Mouse (Mus musculus): Measurements from ENCODE around the gene Cryba1.
A peak's percentile ranks its signal among the peaks of the same experiment; 100 is the strongest.

Cryba1 gene

DNA sequence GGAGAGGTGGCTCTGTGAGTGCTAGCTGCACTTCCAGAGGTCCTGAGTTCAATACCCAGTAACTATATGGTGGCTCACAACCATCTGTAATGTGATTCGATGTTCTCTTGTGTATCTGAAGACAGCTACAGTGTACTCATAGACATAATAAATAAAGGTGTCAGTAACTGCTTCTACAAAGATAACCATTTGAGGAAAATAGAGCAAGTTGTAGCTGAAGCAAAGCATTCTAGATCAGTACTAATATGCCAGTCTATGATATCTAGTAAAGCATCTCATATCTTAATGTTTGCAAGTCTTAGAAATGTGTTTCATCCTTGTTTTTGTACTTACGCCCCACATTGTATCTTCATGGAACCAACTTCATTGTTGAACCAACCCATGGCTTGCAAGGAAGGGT is 6.0 kb downstream of the Cryba1 start:
- no peak for DNase-seq (ENCODE audit: low spot score in 2 of 2)

DNA sequence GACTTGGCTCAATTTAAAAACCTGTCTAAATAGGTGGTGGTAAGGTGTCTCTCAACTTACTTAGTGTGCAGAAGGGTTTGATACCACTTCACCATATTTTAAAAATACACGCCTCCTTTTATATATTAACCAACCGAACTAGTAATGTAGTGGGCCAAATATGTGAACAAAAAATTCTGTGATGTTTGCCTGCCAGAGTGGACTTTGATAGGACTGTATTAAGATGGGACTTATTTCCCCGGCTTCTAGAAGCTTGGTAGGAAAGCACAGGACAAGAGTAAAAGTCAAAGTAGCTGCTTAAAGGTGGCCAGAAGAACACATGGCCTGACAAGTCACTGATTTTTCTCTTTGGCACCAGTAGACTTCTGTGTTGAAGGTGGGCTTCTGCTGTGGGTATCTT is 11.3 kb downstream of the Cryba1 start:
- no peak for DNase-seq (ENCODE audit: low spot score in 2 of 2)

DNA sequence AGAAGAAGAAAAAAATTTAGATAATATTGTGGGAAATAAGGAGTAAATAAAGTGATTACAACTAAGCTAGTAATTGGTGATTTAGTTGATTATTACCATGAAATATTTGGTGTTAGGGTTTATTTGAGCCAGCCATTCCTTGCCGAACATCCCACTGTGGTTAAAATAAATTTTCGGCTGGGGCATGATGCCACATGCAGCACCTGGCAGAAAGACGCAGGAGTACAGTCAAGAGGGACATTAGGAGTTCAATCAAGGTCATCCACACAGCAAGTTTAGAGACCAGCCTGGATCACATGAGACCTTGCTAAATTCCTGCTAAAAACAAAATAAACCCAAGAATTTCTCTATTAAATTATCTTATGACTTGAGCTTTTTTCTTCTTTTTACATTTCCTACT is 16.0 kb downstream of the Cryba1 start:
- DNase-seq (ENCODE audit: low spot score in 2 of 2), result no peak

DNA sequence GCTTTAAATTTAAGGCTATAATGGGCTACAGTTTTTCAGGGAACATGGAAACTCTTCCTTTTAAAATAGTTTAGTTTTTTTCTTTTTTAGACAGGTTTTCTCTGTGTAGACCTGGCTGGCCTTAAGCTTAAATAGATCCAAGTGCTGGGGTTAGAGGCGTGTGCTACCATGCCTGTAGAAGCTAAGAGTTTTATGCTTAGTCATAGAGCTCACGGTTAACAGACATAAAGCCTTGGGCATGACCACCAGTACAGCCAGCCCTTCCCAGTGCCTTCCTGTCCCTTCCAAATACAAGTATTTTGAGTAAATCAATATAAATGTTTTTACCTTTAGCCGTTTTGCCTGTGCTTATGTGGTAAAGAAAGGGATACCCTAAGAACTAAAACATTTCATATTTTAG is 19.2 kb downstream of the Cryba1 start:
- no peak for DNase-seq (ENCODE audit: low spot score in 2 of 2)

DNA sequence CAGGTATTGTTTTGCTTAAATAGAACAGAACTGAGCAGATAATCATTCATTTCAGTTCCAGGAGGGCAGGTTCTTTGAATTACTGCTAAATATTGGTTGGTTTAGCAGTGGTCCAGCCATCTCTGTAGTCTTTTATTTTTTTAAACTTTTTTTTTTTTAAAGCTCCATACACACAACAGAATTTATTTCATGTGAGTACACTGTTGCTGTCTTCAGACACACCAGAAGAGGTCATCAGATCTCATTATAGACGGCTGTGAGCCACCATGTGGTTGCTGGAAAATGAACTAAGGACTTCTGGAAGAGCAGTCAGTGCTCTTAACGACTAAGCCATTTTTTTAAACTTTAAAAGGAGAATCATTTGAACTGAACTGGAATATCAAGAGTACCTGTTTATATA is 27.9 kb downstream of the Cryba1 start:
- no peak for DNase-seq (ENCODE audit: low spot score in 2 of 2)

DNA sequence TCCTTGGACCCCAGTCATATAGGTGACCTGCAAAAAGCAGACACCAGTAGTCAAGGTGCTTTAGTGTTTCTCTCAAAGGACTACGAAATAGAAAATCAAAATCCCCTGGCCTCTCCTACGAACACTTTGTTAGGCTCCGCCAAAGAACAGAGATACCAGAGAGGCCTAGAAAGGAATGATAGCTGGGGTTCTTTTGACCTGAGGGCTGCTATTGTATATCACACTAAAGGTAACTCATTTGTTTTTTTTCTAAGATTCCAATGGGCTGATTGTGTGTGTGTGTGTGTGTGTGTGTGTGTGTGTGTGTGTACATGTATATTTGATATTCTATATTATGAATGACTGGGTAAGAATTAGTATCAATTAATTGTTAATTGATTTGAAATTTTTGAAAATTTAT is 32.1 kb downstream of the Cryba1 start:
- DNase-seq (ENCODE audit: low spot score in 2 of 2), result no peak

DNA sequence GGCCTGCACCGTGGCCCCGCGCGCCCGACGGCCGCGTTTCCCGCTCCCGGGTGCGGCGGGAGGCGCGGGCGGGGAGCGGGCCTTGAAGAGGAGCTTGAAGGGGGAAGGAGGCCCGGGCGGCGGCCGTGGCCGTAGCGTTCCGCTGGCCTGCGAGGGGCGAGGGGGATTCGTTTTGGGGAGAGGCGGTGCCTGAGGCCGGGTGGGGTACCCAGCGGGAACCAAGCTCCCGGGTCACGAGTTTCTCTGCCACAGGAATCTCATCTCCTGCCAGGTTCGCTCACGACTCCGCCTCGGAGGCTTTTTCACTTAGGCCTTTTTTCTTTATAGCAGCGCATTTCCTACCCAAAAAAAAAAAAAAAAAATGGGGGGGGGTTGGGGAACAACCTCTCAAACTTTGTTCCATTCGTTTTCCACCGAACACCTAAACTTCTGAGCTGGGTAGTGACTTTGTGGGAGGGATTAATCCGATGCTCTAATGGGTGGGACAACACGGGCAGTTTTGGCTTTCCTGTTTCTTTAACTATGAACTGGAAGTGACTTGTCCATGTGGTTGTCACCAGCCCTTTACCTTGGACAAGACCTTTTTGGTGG is 37.4 kb downstream of the Cryba1 start:
- DNase-seq (ENCODE audit: low spot score in 2 of 2), result peak; percentile 6 to 16

DNA sequence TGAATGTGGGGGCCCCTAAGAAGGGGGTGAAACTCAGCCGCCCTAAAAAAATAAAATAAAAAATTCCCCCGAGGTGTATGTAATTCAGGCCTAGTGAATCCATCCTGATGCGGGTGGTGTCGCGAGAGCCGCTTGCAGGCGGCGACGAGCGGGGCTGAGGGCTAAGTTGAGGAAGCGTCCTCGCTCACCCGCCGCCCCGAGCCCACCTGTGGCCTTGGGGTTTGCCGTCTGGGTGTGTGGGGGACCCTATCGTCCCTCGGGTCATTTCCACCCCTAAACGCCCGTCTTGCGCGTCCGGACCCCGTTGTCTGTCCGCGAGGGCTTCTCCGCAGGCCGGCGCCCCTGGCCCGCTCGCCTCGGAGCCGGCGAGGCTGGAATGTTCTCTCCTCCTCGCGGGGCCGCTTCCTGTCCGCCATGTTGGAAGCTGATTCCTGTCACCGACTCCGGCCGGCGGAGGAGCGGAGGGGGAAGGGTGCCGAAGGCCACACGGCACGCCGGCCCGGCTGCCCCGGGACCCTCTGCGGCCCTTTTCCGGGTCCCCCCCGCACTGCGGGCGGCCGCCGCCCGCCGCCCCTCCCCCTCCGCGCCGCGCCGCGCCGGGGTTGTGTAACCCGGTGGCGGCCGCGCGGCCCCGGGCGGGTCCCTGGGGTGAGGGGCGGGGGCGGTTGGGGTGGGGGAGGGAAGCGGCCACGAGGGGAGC is 38.1 kb downstream of the Cryba1 start:
- peak; percentile 22 to 44 for DNase-seq (ENCODE audit: low spot score in 2 of 2)

DNA sequence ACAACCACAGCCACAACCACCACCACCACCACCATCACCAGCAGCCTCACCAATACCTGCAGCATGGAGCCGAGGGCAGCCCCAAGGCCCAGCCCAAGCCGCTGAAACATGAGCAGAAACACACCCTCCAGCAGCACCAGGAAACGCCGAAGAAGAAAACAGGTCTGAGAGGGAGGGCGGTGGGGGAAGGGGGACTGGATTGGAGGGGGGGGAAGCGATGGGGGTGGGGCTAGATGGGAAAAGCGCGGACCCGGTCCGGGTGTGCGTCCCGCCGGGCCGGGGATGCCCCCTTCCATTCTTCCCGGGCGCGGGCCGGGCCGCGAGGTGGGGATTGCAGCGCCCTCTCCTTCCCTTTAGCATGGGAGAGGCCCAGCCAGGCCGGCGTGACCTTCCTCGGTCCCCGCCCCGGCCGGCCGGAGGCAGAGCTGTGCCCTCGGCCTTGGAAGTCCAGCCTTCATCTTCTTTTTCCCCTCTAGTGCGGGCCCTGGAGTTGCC is 38.7 kb downstream of the Cryba1 start:
- DNase-seq (ENCODE audit: low spot score in 2 of 2), result peak; percentile 7 to 18

DNA sequence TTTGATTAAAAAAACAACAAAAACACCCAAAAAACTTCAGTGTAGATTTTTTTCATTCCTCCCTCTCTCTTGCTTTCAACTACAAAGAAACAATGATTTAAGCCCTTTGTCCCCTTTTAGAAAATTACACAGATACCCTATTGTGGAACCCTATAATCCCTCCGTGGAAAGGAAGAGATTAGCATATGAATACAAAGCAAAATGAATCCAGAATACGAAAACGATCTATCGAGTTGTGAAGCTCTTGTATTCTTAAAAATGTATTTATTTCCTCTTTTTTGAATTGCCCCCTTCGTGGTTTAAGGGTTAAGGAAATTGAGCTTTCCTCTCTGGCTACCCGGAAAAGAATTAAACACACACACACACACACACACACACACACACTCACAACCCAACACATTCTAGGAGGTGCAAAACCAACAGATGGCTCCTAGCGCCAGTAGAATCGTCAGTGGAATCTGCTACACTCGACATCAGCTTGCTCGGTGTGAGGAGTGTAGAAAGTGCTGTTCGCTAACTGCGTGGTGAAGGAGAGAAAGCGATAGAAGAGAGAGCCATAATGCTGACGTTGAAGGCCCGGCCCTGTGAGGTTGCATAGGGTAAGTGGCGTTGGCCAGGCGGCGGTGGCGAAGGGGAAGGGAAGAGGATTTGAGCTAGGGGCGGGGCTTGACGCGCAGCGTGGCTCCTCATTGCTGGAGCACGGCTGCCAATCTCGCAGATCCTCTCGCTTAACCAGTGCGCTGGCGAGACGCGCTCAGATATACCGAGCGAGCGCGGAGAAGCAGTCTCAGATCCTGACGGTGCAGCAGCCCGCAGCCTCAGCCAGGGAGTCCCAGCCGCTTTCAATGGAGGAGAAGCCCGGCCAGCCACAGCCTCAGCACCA is 39.5 kb downstream of the Cryba1 start, which contains the start of gene Nufip2:
Nufip2 (plus strand) TSS at position 773 of the 883 bp plus-strand sequence.
- peak; percentile 99 for DNase-seq (ENCODE audit: low spot score in 2 of 2)

DNA sequence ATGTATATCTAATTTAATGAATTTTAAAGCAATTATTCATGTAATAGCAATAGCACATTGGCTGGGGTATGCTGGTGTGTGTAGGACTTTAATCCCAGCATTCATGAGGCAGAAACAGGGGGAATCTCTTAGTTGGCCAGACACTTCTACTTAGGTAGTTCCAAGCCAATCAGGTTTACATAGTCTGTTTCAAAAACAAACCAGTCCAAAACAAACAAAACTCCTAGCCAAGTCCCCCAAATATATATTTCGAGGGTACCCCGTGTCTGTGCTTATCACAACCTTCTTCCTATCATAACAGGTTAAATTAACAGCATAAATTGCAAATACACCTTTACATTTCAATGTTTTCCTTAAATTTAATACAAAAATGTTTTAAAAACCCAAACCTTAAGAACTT is 40.2 kb downstream of the Cryba1 start:
- no peak for DNase-seq (ENCODE audit: low spot score in 2 of 2)

DNA sequence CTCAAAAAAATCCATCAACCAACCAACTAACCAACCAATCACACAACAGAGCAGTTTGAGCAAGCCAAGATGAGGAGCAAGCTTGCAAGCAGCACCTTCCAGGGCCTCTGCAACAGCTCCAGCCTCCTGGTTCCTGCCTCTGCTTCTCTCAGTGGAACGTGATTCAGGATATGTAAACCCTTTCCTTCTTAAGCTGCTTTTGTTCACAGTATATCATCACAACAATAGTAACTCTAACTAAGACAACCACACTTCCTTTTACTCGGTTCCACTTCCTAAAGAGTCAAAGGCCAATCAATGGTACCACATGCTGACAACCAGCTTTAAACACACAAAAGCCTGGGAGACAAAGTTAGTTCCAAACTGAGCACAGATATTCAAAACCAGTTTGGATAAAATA is 45.1 kb downstream of the Cryba1 start:
- no peak for DNase-seq (ENCODE audit: low spot score in 2 of 2)

DNA sequence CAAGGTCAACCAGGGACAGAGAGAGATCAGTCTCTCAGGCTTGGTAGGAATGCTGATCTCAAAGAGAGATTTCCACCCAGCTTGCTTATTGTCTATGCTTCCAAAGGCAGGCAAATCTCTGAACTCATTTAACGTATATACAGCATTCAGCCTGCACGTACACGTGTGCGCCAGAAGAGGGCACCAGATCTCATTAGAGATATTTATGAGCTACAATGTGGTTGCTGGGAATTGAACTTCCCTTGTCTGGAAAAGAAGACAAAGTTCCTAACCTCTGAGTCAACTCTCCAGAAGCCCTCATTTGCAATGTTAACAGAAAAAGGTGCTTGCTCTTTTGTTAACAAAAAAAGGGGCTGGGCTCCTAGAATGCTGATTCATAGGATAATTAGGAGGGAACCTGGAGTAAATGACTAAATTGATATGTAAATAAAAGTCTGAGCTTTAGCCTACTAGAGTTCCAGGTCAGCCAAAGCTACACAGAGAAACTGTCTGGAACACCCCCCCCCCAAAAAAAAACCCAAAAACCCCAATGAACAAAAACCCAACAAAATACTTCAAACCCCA is 51.6 kb downstream of the Cryba1 start:
- DNase-seq (ENCODE audit: low spot score in 2 of 2), result no peak

DNA sequence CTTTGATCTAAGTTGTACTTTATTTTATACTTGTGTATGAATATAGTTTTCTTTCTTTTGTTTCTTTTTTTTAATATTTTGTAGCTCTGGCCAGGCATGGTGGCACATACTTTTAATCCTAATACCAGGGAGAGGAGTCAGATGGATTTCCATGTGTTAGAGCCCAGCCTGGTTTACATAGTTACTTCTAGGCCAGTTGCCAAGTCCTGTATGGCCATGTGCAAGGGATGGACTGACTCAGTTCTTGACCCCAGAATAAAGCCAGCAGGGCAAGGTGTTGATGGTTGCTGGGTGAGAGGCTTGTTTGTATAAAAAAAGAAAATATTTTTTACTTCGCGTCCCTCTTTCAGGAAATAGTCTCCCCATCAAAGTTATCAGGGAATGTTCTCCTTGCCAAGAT is 52.3 kb downstream of the Cryba1 start:
- no peak for DNase-seq (ENCODE audit: low spot score in 2 of 2)
